Mouse (Mus musculus) thymus, adult 2 months (tissue): Measurements from ENCODE around the gene Pitpnm3.

Source experiments
- CTCF ChIP-seq: fragments of 200-500 bp; IDR thresholded peaks from 2 replicates; pipeline ENCODE4 v1.5.1; 2012; ENCODE audit warnings: mild to moderate bottlenecking, control low read depth, low read length, moderate library complexity, borderline replicate concordance; ENCODE audit not compliant: control insufficient read depth, poor library complexity, insufficient read depth; ENCODE audit errors: extremely low read depth
- POLR2A ChIP-seq: fragments of 200-500 bp; IDR thresholded peaks from 2 replicates; pipeline ENCODE4 v1.6.1; 2012; ENCODE audit warnings: mild to moderate bottlenecking, low read length, control low read depth, moderate library complexity; ENCODE audit not compliant: control insufficient read depth, poor library complexity, insufficient read depth; ENCODE audit errors: extremely low read depth

GRCm38 (mm10) chr11:72021015-72021414 is 114.6 kb downstream of the Pitpnm3 start:
- TF ChIP-seq CTCF: no peak
- no peak for TF ChIP-seq POLR2A
